Mouse (Mus musculus) liver, postnatal 0 days (tissue): Measurements from ENCODE around the gene Pcdh7.

Experiments used
- CTCF ChIP-seq: sonication (generic); IDR thresholded peaks from 2 replicates; pipeline ENCODE4 v1.5.1; 2016; ENCODE audit warnings: antibody characterized with exemption, low read depth
- EP300 ChIP-seq: IDR thresholded peaks from 2 replicates; pipeline ENCODE4 v1.6.1; 2016; ENCODE audit warnings: antibody characterized with exemption, low read depth, mild to moderate bottlenecking

- TF ChIP-seq CTCF (no peak), EP300 (no peak)
Measured at GRCm38 (mm10) chr5:57899018-57899614, 181.3 kb downstream of the Pcdh7 start.
